Mouse (Mus musculus) cerebellum, postnatal 25 days (tissue): ENCODE measurements at regions not wholly inside any gene's neighbourhood (a gene's known extent, or its start where the extent isn't known, plus 50 kb on each side); places are given as distances from the start of the nearest gene placed in this dataset.

Source experiments
- DNase-seq, 2 experiments: peaks; one replicate each; pipeline ENCODE4 v3.0.0; 2021; ENCODE audit warnings: mixed read lengths in 2 of 2

DNA sequence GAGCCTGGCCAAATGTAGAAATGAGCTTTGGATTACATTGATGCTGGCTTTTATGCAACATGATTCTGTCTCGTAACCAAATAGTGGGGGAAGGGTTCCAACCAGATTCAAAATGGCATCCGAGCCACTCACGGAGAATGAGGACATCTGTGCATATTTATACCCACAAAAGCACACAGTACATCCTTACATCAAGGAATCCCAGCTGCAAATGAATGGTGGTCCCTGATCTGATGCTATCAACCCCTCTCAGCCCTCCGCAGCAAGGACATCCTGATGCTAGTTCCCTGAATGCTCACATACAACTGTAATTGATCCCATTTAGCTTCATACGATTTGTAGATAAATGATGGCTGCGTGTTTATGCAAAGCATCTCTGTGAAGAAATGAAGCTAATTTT is 215.9 kb downstream of the Samd5 start:
- no peak for DNase-seq

DNA sequence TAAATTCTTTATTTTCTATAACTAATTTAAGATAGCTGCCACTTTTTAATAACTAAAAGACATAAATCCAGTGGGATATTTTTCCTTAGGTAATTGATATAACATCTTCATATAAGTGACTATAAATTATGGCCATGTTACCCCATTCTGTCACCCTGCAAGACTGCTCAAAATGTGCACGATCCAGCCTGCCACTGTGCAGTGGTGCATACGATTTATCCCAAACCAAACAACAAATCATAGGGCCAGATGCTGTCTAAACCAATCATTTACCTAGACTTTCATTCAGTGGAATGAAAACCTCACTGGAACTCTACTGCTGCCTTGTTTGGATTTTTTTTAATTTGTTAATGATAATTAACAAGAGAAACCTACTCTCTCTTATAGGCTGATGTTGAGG is 216.5 kb downstream of the Samd5 start:
- DNase-seq: no peak

DNA sequence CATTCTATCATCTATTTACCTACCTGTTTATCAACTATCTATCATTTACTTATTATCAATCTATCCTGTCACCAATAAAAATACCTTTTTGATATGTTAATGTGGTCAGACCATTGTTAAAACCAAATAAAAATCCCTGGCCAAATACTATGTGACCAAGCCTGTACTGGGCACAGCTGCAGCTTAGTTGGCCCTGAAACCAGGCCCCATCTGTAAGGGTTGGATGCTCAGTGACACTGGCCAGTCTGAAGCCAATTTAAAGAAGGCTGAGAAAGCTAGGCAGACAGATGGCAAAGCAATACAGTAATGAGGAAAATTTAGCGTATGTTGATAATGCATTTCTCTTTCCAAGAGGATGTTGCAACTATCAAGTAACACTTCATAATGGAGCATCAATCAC is 217.8 kb downstream of the Samd5 start:
- DNase-seq: no peak

DNA sequence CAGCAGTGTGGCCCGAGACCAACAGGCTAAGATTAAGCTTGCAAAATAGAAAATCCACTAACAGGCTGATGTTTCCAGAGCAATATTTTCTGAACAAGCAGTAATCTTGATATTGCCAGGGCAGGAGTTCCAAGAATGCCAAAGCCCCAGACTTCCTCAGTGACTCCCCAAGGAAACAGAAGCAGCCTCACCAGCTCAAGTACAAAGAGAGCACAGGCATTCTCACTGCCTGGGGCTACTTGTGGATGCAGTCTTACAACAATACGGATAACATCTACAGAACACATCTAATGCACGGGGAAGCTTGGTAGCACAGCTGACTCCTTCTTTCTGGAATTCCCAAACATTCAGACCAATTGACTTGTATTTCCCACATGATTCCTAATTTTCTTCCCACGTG is 235.9 kb downstream of the Samd5 start:
- no peak for DNase-seq

DNA sequence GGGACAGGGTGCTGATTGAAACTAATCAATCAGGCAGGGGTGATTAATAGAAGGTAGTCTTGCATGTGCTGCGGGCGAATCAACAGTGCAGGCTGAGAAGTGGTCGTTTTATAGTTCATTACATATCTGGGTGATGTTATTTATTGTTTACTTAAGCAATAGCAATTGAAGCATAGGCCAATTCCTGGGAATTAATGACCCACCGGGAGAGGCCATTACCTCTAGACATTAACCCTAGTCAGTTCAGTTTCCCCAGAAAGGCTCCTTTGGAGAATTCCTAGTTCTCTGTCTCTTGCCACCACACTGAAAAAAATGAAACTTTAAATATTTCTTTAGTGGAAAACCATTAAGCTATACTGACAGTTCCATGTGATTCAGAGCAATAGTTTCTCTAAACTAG is 236.6 kb downstream of the Samd5 start:
- DNase-seq: no peak

DNA sequence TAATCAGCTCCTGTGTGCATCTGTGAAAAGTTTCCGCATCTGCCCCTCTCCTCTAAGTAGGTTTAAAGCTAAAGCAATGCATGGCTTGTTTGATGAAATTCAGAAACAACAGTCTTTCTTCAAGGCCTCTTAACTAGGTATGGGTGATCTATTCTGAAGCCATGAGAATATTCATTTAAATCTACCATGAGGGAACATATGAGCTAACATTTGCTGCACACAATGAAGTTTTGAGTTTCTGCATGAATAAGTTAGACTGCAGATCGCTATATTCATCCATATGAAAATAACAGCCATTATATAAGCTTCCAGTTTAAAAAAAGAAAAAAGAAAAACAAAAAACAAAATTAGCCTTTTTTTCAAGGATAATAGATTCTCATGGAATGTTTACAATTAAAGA is 245.9 kb downstream of the Samd5 start:
- no peak for DNase-seq

DNA sequence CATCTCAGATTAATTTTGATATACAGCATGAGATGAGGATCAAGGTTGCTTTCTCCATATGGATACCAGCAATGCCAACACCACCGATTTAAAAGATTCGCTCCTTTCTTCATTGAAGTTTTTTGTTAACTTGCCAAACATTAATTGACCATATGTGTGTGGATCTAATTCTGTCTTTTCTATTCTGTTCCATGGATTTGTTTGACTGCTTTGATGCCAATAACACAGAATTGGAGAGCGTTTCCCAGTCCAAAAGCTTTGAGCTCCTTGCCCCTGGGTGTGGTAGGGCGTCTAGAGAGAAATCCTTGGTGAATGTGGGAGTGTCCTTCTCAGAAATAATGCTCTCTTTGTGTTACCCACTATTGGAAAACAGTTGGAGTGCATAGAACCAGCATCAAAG is 254.3 kb downstream of the Samd5 start:
- no peak for DNase-seq

DNA sequence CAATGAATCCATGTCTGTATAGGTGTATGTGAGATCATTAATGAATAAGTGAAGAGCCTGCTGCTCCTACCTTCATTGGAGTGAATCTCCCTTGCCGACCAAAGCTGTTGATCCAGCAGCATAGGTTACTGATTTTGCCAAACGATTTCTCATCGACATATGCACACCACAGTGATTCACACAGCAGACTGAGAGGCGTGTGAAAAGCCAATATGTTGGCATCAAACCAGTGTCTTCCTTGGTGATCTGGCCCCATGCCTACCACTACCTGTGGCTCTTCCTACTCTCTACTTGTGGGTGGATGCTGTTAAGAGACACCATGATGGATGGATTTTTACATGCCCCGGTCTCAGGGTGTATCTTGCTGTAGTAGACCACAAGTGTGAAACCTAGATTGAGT is 258.3 kb downstream of the Samd5 start:
- peak in 1 of 2 experiments; percentile 19 for DNase-seq

DNA sequence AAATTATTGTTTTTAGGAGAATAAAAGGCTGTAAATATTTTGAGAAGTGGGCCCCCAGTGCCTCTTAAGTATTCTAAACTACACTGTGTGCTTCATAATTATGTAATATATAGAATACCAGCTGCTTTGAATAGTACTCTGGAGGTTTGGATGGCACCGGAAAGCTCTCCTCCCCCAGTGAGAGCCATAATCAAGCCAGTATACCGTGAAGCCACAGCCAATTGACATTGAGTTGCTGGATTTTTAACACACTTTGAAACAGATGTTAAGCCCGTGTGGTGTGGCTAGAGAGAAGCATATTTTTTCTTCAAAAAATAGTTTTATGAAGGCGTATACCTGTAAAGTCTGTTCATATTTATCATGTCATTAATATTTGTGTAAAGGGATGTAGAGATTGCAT is 268.9 kb downstream of the Samd5 start:
- no peak for DNase-seq

DNA sequence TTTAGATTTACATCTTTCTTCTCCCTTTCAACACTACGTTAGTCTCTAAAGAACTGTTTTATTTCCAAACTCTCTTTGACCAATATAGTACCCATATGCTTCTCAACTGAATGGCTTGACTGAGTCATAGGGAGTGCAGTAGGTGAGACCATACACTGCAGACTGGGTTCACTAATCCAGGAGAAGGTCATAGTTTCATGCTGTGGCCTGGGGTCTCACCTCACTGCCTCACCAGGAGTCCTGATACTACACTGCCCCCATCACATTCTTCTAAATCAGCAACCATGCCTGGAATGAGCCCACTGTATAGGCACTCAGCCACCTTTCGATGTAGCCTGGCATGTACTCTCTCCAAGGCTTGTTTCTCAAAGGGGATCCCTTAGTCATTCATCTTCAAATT is 269.6 kb downstream of the Samd5 start:
- DNase-seq: no peak

DNA sequence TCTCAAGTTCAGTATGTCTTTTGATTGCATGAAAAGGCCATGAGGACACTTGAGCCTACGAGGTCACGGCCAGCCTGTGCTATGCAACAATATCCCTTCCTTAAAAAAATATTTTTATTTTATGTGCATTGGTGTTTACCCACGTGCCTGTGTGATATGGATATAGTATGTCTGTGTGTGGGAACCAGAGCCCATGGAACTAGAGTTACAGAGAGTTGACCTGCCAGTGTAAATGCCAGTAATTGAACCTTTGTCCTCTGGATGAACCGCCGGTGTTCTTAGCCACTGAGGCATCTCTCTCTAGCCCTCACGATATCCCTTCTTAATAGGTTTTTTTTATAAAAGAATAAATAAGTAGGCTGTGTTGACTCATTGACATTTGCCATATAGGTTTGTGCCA is 270.0 kb downstream of the Samd5 start:
- DNase-seq: no peak

DNA sequence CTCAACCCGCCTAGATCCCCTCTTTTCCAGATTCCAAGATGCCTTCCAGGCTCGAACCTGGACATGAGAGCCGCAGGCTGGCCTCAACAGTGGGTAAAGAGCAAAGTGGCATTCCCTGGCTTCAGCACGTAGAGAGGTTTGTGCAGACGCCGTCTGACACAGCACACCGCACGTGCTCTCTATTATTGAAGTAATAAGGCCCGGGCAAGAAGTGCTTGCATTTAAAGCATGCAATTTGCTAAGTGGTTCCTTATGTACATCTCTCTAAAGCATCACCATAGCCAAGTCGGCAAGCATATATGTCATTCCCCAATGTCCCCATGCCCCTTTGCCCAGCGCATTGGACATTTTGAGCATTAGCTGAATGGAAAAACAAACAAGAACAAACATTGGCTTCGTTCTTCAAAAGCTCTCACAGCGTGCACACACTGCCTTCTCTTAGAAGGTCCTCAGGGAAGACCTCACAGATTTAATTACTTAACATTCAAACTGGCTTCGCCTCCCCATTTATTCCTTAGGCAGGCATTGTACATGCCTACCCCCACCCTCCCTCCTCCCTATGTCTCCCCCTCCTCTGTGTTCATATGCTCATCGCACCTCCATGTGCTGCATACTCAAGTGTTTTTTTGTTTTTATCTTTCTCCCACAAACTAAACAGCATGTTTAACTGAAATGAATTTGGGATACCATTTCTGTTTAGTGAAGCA is 273.9 kb downstream of the Samd5 start:
- DNase-seq: no peak

DNA sequence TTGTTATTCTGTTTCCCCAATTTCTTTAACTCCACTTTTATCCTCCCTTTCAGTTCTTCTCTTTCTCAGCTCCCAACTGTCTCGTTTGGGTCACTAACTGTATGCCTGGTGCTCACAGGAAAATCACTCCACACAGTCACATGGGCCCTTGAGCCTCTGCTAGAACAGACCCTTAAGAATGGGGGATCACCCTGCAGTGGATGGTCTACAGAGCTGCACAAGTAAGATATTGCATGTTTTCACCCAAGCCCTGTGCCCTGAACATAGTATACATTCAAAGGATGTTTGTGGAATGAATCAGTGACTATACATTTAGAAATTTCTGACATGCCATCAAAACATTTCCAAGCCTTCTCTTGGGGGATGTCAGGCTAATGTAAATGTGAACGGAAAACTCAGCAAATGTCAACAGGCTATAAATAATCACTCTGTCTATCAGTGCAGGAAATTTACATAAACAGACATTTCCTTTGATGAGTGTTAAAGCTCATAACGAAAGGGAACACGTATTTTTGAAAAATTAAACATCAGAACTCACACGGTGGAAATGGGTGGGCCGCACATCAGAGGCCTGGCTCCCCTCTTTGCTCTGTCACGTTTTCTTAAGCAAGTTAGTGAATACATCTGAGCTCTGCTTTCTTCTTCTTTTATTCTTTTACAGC is 297.4 kb downstream of the Samd5 start:
- no peak for DNase-seq

DNA sequence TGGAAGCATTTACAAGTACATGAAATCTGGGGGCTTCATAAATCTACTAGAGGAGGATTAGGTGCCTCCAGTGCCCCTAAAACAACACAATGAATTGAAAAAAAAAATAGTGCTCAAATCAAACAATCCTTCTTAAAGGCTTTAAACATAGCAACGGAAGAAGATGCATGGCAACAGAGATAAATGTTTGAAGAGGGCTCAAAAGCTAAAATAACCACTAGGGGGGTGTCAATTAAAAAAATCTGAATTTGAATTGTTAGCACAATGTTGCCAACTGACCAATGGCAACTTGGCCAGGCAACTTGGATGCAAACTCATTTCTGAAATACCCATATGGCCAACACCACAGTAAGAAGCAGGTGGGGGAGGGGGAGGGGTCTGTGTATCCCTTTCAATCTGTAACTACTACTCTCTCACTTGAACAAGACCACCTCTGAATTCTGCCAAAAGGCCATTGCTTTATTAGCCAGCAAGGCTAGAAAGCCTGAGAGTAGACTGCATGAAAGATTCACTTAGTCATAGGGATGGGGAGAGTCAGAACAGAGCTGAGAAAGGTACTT is 312.6 kb downstream of the Samd5 start:
- no peak for DNase-seq

DNA sequence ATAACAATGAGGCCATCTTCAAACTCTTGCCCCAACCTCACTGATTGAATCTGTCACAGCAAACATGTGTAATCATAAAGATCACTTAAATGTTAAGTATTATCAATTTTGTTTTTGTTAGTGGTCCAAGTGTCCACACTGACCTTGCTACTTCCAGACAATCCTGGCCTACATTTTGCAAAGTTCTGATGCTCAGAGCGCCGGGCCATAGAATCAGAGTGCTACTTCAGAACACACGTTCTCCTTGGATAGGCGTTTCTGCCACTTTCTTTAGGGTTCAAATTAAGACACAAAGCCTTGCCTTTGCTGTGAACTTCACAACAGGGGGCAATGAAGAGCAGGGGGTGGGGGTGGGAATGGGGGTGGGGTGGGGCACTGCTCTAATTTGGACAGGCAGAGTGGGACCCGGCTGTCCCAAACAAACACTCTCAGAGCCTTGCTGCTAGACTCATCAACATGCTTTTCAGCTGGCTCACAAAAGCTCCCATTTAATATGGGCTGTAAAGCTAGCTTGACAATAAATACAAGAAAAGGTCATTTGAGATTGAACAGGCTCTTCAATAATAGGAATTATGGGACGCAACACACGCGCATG is 336.7 kb downstream of the Samd5 start:
- no peak for DNase-seq

DNA sequence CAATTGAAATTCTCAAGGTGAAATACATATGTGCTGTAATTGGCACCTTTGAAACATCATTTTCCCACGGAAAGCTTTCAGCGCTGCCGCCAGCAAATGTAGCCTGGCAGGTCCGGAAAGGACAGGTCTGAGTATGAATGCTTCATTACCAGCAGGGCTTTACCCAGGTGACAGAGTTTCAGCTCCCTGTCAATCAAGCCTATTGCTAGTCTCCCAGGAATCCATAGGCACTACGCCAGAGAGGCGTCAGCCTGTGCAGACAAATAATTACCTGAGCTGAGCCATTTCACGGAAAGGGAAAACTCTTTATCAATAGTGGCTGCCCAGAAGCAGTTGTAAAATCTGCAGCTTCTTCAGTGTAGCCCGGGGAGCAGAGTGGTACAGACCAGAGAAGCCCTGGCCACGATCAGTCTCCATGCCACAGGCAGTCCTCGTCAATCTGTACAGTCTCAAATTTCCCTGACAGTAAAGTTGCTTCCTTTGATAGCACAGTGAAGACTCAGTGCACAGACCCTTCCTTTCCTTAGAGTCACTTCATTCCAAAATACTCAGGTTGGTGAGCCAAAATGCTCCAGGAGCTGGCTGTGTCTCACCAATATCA is 340.7 kb downstream of the Samd5 start:
- DNase-seq: no peak

DNA sequence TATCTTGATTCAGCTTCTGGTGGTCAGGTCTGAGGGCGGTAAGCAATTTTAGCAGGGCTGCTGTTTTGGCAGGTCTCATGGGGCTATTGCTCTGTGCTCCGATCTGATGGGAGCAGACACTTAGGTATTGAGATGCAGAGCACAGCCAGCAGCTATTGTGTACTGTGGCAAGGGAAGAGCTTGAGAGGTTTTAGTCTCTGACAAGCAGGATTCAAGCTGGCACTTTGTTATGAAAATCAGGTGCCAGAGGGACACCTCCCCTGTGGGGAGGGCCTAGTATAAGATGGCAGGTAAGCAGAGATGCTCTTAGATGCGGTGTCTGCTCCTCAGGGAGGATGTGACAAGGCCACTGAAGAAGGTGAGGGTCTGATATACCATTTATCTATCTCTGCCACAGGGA is 343.3 kb downstream of the Samd5 start:
- no peak for DNase-seq

DNA sequence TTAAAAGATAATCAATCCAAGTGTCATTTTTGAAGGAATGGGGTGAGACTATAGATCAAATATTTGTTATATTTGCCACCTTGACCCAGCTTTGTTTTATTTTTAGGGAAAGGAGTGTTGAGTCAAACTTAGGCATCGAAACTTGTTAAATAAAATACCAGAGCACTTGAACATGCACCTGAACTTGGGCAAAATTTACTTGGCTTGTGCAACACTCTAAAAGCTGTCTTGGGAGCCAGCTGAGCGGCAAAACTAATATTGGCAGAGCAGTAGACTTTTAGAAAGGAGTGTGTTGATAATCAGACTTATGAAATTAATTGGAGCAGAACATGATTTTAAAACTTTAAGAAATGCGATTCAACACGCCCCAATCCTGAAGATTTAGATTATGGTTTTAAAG is 346.7 kb downstream of the Samd5 start:
- no peak for DNase-seq

DNA sequence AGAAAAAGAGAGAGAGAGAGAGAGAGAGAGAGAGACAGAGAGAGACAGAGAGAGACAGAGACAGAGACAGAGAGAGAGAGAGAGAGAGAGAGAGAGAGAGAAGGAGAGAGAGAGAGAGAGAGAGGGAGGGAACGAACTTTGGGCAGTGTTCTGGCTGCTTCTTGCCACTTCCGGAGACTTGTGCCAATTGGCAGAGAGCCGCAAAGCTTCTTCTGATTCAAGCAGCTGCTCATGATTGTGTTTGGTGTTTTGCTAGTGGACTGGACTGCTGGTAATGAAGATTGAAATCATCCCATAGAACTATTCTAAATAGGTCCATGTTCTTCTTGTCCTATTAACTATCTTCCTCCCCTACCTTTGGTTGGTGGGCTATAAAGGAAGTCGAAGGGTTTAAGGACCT is 347.1 kb downstream of the Samd5 start:
- peak in 1 of 2 experiments; percentile 15 for DNase-seq

DNA sequence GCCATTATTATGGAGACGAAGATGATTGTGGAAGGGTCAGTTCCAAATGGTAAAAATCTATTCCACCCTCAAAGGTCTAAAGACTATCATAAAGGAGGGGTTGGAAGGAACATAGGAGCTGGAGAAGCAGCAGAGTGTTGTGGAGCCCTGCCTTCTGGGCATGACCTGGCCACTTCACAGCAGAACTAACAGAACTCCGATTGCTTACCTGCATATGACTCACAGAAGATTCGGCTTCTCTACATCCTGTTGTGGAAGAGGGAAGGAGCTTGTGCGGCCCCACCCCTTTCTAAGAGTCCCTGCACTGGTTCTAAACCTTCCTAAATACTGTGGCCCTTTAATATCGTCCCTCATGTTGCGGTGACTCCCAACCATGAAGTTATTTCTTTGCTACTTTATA is 362.7 kb downstream of the Samd5 start:
- DNase-seq: no peak

DNA sequence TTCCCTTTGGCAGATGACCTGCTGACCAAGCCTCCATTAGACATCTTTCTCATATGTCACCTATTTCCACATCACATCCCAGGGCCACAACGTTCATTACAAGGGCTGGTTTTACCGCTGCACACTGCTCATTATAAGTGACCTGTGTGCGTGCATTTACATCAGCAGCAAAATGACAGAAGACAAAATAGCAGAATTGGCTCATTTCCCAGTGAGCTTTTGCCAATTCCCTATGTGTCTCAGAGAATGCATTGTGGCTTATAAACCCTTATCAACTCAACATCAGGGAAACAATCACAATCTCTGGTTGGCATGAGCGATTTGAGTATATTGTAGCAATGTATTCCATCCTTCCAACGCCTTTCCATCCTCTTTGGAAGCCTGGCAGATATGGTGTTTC is 364.7 kb downstream of the Samd5 start:
- DNase-seq: no peak

DNA sequence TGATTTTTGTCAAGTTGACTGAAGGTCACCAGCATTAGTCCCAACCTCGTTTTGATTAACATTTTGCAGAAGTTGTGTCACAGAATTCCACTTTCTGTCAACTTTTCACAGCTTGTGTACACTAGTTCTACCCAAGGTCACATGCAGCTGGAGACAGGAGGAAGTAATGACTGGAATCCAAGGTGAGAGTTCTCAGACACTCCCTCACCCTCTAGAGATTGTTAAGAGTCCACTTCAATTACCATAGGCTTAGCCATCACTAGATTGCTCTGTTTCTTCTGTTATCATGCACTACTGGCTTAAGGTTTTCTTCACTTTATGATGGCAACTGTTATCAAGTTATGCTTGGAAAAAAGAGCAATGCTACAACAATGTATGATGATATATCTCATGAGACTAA is 379.0 kb downstream of the Samd5 start:
- no peak for DNase-seq

DNA sequence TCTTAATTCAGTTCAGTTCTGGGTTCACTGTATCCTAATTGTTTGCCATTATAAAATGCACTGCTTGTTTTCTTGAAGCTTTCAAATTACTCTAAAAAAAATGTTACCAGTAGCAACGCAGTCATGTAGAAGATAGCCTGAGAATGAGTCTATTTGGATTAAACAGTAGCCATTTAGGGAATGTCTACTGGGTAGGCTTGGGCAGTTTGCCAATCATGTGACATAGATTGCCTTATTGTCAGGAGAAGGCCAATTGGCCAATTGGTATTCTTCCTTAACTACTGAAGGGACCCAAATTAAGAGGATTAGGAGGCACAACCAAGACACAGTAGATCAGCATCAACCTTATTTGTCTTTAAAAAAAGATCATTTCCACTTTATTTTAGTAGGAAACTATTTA is 379.7 kb downstream of the Samd5 start:
- DNase-seq: peak in 1 of 2 experiments; percentile 12

DNA sequence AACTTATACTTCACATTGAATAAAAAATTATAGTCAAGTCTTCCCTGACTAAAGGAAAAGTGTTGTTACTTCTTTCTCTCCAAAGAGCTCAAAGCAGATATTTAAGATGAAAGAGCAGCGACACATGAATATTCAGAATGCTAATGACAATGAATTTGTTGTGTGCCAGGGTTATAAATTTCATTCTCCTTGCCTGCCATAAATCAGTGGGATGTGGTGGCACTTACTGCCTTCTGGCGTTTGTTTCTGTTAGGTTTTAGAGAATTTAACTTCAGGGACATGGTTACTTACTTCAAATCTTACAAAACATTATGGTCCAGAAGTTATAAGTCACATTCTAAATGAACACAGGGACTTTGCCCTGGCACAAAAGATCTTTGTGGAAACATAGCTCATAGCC is 380.4 kb downstream of the Samd5 start:
- DNase-seq: no peak
